Mouse (Mus musculus) v-Abl transformed pro-B cells (cell line): Measurements from ENCODE around the gene Styk1.

Experiments used
- in situ Hi-C, 2 experiments: fragments of 400-800 bp; cut with MboI; formaldehyde crosslinking; loops; one replicate each; pipeline ENCODE4 v1.15.1; 2025; ENCODE audit not compliant: unreplicated experiment in 2 of 2

Styk1 gene

DNA sequence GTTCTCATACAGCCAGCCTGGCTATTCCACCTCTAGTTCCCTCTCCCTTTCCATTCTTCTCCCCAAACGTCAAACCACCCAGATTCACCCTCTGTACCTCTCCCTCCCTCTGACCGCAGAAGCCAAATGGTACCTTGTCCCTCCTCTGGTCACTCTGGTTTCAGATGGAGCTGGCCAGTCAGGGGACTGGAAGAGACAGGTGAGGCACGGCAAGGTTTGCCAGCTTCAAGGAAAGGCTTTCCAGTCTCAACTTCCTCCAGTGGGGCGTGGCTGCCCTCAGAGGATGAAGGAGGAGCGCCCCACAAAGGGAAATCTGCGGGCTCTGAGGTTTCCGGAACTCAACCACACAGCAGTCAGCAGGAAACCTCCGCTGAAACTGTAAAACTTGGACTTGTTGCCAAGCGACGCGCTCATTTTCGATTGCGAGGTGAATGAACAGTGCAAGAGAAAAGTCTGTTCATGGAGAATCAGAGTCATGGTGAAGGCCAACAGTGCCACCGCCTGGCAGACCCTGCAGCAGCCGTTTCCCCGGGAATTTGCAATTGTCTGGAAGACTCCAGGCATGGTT is at the start of gene Styk1:
Gene Styk1 (minus strand): TSS at position 246 of the 568 bp plus-strand sequence.
- in situ Hi-C loops = loop anchor here (10.0 to 25.0 kb wide), 6 partner anchors 59 to 1966 kb away; partner anchors contain the start of genes Clec1b (in 2 of the 2), Clec12b (in 1 of the 2), Klra6 (in 1 of the 2) and Klra7 (in 1 of the 2)

GRCm38 (mm10) chr6:131403036-131403435 is 49.6 kb upstream of the Styk1 start:
- in situ Hi-C loops = no loop called here

GRCm38 (mm10) chr6:131402606-131403005 is 49.2 kb upstream of the Styk1 start:
- in situ Hi-C loops = no loop called here

GRCm38 (mm10) chr6:131401259-131401658 is 47.9 kb upstream of the Styk1 start:
- in situ Hi-C loops = no loop called here

- in situ Hi-C loops = no loop called here
These were observed 43.3 kb upstream of the Styk1 start for GRCm38 (mm10) chr6:131396650-131397049.

- in situ Hi-C loops = no loop called here
These were observed 40.7 kb upstream of the Styk1 start for GRCm38 (mm10) chr6:131393873-131394660.

DNA sequence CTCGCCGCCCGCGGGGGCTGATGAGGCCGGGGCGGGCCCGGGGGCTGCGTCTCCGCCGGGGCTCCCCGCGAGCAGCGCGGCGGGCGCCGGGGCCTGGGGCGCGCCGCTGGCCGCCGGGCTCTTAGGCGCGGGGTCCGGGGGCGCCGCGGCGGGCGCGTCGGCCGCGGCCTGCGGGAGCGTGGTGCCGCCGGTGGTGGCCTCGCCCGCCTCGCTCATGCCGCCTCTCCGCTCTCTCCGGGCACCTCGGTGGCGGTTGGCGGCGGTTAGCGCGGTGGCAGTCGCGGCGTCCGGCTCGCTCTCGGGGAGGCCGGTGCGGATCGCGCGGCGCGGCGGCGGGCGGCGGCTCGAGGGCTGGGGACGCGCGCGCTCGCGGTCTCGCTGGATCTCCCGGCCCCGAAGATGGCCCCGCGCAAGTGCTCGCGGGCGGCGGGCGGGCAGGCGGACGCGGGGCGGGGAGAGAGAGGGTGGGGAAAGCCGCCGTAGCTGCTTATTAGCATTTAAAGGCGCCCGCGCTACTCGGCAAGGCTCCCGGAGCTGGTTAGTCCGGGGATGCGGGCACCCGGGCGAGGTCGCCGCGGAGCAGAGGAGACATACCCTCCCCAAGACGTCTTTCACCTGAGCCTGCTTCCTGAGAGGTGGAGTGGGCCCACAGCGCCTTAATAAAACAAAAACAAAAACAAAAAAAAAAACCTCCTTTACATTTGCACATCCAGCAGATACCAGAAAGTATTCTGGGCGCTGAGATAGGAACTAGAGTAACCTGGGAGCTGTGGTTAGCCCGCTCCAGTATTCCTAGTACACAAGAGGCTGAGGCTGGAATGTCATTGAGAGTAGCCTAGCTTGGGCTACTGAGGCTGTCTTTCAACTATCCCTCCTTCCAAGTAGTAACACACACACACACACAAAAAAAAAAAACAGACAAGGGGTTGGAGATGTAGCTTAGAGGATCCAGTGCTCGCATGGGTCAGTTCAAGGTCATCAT is 34.9 kb upstream of the Styk1 start, which contains the start of gene Ybx3:
Gene Ybx3 (minus strand): TSS at position 437 of the 982 bp plus-strand sequence.
- in situ Hi-C loops = no loop called here

DNA sequence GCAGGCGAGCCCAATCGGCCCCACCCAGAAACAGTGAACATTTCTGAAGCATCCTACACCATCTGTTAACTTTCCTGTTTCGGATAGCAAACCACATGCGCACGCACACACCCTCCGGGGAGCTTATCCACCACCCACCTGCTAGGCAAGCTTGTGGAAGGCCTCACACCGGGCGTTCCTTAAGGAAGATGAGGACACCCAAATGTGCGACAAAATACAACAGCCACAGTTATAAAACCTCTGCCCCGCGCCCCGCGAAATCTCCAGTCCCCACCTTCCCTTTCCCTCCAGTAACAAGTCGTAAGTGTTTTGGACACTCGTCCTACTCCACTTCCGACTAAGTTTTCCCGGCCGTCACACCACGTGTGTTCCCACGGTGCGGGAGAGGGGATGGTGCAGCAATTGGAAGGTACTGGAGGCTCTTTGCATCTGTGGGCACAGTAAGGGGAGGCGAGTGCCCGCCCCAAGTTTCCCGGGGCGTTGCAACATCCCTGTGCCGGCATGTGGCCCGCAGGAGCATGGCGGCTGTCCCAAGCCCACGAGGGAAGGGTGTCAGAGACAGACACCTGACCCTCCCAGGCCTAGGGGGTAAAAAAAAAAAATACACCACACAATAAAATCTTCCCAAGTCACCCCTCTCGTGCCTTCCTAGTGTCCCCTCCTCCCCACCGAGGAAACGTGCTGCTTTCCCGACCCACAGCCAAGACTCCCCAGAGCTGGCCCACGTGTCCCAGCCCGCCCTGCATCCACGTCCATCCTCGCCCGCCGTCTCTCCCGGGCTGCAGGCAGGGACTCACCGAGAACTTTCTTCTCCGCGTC is 34.0 kb upstream of the Styk1 start:
- in situ Hi-C loops = no loop called here

- in situ Hi-C loops = no loop called here
These were observed 33.1 kb upstream of the Styk1 start for GRCm38 (mm10) chr6:131386416-131387019.

DNA sequence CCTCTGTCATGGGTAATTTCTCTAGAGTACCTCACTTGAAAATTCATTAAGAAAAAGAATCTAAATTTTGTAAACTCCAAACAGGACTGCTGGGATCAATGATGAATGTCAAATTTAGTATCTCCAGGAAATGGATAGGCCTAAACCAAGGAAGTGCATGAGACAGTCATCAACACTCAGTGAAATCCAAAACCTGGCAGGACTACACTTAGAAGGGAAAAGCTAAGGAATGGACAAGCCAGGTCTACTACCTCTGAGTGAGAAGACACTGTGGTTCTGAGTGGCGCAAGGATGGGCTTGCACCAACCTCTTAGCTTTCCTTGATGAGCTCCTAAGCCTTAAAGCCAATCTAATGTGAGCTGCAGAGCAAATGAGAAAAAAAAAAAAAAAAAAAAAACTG is 32.1 kb upstream of the Styk1 start:
- in situ Hi-C loops = no loop called here

- in situ Hi-C loops = no loop called here
These were observed 30.4 kb upstream of the Styk1 start for GRCm38 (mm10) chr6:131383713-131384330.

DNA sequence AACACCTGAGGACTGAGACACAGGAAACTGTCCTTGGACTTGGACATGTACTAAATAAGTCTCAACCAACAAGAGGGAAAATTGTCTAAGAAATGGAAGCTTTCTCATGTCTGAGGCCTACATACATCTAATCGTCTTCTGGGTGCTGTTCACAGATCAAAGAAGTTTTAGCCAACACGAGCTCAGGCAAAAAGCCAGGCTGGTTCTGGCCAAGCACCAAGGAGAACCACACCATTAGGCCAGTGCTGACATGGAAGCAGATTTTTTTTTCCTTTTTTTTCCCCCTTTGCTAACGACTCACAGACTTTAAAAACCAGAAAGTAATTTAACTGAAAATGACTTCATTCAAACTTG is 29.6 kb upstream of the Styk1 start:
- in situ Hi-C loops = no loop called here

- in situ Hi-C loops = no loop called here
These were observed 29.0 kb upstream of the Styk1 start for GRCm38 (mm10) chr6:131382232-131382983.

- in situ Hi-C loops = no loop called here
These were observed 25.5 kb upstream of the Styk1 start for GRCm38 (mm10) chr6:131378858-131379428.

GRCm38 (mm10) chr6:131377378-131377777 is 24.0 kb upstream of the Styk1 start:
- in situ Hi-C loops = no loop called here

- in situ Hi-C loops = loop anchor here in 1 of 2 experiments (25.0 kb wide), 1 partner anchor 1987 kb away; the partner anchor contains the start of genes Clec12b and Clec1b
These were observed 21.4 kb upstream of the Styk1 start for GRCm38 (mm10) chr6:131374594-131375340.

DNA sequence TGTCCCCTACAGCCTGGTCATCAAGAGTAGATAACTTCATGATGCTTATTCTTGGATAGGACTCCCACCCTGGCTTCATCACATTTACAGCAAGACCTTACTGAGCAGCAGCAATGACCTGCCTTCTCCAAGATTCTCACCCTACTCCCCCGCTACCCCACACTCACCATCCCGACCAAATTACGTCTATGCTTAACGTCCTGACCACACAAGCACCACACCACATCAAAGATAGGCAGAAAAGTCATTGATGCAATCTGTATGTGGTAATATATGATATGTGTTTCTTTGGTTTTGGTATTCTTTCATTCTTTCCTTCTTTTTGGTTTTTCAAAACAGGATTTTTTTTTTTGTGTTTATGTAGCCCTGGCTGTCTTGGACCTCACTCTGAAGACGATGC is 19.8 kb upstream of the Styk1 start:
- in situ Hi-C loops = loop anchor here in 1 of 2 experiments (25.0 kb wide), 1 partner anchor 1986 kb away; the partner anchor contains the start of genes Clec12b and Clec1b
